Mouse (Mus musculus): ENCODE measurements around the gene 1700012B09Rik.

1700012B09Rik gene

GRCm38 (mm10) chr9:14770803-14771471 is at the start of gene 1700012B09Rik:
TSS of gene 1700012B09Rik (minus strand) at chr9:14771030.
- peak; percentile 67 for DNase-seq

DNA sequence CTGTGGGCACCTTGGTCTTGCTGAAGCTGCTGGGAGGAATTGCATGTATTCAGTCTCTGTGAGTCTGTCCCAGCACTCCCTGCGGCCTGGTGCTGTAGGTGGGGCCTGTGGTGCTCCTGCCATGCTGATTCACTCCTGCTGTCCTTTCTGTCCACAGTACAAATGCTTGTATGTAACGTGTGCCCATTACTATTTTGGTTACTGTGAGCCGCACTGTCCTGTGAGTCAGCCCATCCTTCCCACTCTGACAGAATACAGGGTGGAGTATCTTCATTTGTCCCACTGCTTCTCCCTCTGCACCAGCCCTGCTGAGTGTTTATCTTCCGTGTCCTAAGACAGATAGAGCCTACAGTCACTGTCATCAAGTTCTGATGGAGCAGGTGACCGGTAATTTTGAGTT is 39.3 kb upstream of the 1700012B09Rik start:
- DNase-seq: no peak

- DNase-seq: no peak
Measured at GRCm38 (mm10) chr9:14806786-14807185, 36.0 kb upstream of the 1700012B09Rik start.

DNA sequence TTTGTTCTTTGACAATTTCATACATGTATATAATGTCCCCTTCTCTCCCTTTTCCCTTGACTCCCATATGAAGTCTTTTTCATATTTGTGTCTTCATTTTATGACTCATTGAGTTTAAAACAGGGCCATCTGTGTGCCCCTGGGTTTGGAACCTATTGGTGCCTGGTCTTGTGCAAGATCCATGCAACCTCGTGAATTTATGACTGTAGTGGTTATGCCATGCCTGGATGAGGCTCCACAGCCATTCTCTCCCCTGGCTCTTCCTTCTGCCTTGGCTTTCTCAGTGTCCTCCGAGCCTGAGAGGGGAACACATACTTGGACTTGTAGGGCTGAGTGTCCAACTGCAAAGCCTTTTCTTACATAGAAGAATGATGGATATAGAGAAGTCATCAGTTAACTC is 34.9 kb upstream of the 1700012B09Rik start:
- no peak for DNase-seq

- DNase-seq: no peak
Measured at GRCm38 (mm10) chr9:14787356-14787755, 16.5 kb upstream of the 1700012B09Rik start.

GRCm38 (mm10) chr9:14784039-14785002 is 13.5 kb upstream of the 1700012B09Rik start, which contains the start of the genes Mre11a and Ankrd49:
TSS of gene Mre11a (plus strand) at chr9:14784654.
TSS of gene Ankrd49 (minus strand) at chr9:14784856.
- peak; percentile 99 for DNase-seq

- DNase-seq: no peak
Measured at GRCm38 (mm10) chr9:14778341-14778740, 7.5 kb upstream of the 1700012B09Rik start.

GRCm38 (mm10) chr9:14773813-14774212 is 3.0 kb upstream of the 1700012B09Rik start:
- DNase-seq: peak; percentile 25

DNA sequence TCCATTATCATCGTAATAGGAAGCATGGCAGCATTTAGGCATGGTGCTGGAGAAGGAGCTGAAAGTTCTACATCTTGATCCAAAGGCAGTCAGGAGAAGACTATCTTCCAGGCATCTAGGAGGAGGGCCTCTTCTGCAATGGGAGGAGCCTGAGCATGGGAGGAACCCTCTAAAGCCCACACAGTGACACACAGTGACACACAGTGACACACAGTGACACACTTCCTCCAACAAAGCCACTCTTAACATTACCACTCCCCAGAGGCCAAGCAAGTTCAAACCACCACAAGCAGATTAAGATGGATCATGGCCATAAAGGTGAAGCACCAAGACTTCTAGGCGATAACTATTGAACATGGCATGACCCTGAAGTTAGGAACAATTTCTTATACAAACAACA is 1.2 kb upstream of the 1700012B09Rik start:
- DNase-seq: no peak

DNA sequence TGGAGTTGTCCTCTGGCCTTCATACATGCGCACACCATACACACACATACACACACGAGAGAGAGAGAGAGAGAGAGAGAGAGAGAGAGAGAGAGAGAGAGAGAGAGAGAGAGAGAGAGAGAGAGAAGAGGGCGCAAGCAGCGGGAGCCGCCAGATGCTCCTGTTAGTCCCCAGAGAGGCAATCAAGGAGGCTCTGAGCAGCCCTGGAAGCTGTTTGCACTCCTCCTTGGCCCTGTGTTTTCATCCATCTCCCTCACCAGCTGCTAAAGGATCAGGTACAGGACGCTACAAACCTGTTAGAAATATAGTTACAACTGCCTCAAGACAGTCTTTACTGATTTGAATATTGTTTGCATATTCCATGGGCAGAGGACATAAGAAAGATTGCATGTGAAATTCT is 1.0 kb downstream of the 1700012B09Rik start:
- DNase-seq: no peak

DNA sequence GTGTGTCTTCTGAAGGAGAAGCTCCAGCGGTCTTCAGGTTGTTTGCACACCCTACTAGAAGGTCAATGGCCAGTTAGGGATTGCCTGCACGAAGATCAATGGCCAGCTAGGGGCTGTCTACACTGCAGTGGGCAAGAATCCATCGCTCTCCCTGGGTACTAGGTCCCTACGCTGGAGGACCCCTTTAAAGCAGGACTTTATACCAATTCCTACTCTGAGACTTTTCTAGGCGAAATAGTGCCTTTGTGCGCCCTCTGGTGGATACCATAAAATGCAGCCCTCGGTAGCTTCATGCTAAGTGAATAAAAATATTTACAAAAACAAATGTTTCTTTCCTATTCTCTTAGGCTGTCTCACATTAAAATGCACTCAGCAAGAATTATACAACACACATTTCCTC is 6.1 kb downstream of the 1700012B09Rik start:
- DNase-seq: peak; percentile 62

DNA sequence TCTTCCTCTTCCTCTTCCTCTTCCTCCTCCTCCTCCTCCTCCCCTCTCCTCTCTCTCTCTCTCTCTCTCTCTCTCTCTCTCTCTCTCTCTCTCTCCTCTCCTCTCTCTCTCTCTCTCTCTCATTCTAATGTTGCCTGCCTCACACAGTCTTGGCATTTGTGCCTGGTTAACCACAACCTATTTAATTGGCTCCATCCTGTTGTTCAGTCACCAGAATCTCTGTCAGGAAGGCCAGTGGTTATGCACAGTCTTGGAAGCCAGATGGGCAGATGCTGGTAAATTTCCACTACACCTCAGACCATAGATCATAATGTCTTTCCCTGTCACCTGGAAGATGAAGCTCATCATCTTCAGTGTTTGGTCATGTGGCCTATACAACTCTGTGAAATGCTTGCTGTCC is 11.6 kb downstream of the 1700012B09Rik start:
- no peak for DNase-seq

DNA sequence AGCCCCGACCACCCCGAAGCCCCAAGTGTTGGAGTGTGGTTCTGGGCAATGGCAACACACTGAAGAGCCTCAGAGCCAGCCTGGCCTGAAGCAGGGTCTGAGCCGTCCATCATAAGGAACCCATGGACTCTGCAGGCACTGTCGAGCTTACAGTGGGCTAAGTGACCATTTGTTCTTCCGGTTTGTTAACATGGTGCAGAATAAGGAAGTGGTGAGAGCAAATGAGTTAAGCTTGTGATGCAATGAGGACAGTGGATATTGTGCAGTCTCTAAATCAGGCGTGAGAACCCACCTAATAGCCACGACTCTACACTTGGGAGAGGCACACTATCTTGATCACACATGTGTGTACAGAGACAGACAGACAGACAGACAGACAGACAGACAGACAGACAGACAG is 12.2 kb downstream of the 1700012B09Rik start:
- no peak for DNase-seq

DNA sequence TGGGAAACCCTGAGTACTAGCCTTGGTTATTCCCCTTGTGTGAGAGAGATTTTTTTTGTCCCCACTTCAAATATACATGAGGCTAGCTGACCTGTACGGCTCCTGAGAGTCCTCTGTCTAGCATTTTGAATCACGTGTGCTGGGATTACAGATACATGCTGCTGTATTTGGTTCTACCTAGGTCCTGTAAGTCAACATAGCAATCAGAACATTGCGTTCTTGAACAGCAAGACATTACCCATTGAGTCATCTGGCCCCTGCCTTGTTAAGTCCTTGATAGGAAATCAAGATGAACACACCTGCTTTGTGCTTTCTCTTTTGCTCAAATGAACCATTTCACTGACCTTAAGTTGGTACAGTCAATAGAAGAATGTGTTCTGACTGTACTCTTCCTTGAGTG is 16.4 kb downstream of the 1700012B09Rik start:
- no peak for DNase-seq

DNA sequence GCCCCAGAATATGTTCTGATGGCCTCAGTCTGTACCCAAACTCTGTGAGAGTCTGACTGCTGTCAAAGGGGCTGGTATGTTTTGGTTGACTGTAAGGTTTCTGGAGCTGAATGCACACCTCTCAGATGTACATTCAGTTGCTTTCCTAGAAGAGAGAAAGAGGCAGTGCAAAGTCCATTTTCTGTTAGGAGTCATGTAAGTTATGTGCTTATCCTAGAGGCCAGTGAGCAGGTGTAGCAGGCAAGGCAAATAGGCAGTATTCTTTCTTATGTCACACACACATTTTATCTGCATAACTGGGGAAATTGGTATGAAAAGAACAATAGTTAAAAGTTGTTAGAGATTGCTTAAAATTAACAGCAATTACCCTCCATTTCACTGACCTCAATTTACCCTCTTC is 16.9 kb downstream of the 1700012B09Rik start:
- DNase-seq: no peak

GRCm38 (mm10) chr9:14752001-14752522 is 18.8 kb downstream of the 1700012B09Rik start, which contains the start of gene Fut4:
TSS of gene Fut4 (minus strand) at chr9:14752393.
- peak; percentile 57 for DNase-seq

GRCm38 (mm10) chr9:14751503-14752000 is 19.3 kb downstream of the 1700012B09Rik start:
- DNase-seq: peak; percentile 55

- no peak for DNase-seq
Measured at GRCm38 (mm10) chr9:14750901-14751502, 19.8 kb downstream of the 1700012B09Rik start.

- no peak for DNase-seq
Measured at GRCm38 (mm10) chr9:14740151-14740924, 30.5 kb downstream of the 1700012B09Rik start, which contains the start of gene Piwil4. TSS of gene Piwil4 (minus strand) at chr9:14740733.

- no peak for DNase-seq
Measured at GRCm38 (mm10) chr9:14739498-14740150, 31.2 kb downstream of the 1700012B09Rik start.

- peak; percentile 53 for DNase-seq
Measured at GRCm38 (mm10) chr9:14730941-14731541, 39.8 kb downstream of the 1700012B09Rik start.
